ENCODE assay signal across 13 mouse cellular contexts in the genomic region with DNA sequence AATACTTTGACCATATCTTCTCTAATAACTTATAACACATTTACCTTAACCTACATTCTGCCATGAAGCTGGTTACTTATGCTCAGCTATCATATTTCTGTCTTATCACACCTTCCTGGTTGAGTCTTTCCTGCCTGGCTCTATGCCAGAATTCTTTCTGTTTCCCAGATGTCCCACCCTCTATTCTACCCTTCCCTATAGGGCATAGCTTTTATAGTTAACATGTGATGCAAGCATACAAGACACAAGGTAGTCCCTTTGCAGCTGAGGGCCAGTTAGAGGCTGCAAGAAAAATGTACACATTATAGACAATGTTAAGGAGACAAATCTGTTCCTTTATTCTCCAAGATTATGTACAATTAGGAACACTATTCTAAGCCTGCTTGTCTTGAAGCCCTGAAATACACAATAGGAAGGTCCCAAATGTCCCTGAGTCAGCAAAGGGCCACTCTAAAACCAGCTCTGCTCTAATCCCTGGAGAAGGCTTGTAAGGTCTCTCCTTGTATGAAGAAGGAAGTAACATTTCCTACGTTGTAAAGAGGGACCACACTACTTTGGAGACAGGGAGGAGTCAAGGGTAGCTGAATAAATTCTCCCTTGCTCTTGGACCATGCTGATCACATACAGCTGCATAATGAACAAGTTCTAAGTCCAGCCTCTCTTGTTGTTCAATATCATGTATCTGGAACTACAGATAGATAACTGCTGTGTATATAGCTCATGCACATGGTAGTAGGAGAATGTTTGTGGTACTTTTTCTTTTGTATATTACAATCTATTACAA.
"Had no signal": no experiment of that assay in that cellular context is flagged by ENCODE, and none has a peak within 500 bp of the region (broad histone marks: within the 10 kb centered on the region; RNA-seq: fewer than 3 reads in every experiment).

No protein-coding gene starts in this region.

- H3K27me3 ChIP-seq: limb, embryonic 13.5 days; midbrain, embryonic 12.5 days; neural tube, embryonic 13.5 days had no signal

- ATAC-seq: midbrain, embryonic 16.5 days had no signal

- H3K4me3 ChIP-seq: limb, embryonic 13.5 days; midbrain, embryonic 12.5 days; neural tube, embryonic 13.5 days had no signal

- H3K27ac ChIP-seq: limb, embryonic 13.5 days; liver, embryonic 14.5 days; midbrain, embryonic 12.5 days; neural tube, embryonic 13.5 days had no signal

- H3K4me2 ChIP-seq: limb, embryonic 13.5 days; midbrain, embryonic 12.5 days; neural tube, embryonic 13.5 days had no signal

- DNase-seq: kidney, adult 8-10 months; kidney, postnatal 25 days; left cerebral cortex, postnatal 4 days; lung, adult 18-20 months; lung, postnatal 10 days; right cerebral cortex, postnatal 14 days; thymus, adult 2 months; thymus, postnatal 25 days had no signal

- H3K9ac ChIP-seq: limb, embryonic 13.5 days; liver, embryonic 14.5 days; midbrain, embryonic 12.5 days; neural tube, embryonic 13.5 days had no signal

- H3K36me3 ChIP-seq: limb, embryonic 13.5 days; midbrain, embryonic 12.5 days; neural tube, embryonic 13.5 days had no signal

- H3K9me3 ChIP-seq: limb, embryonic 13.5 days; midbrain, embryonic 12.5 days; neural tube, embryonic 13.5 days had no signal

- H3K4me1 ChIP-seq: limb, embryonic 13.5 days; midbrain, embryonic 12.5 days; neural tube, embryonic 13.5 days had no signal
